Comparison of ENCODE assay signal across 8 mouse cellular contexts in the genomic region with DNA sequence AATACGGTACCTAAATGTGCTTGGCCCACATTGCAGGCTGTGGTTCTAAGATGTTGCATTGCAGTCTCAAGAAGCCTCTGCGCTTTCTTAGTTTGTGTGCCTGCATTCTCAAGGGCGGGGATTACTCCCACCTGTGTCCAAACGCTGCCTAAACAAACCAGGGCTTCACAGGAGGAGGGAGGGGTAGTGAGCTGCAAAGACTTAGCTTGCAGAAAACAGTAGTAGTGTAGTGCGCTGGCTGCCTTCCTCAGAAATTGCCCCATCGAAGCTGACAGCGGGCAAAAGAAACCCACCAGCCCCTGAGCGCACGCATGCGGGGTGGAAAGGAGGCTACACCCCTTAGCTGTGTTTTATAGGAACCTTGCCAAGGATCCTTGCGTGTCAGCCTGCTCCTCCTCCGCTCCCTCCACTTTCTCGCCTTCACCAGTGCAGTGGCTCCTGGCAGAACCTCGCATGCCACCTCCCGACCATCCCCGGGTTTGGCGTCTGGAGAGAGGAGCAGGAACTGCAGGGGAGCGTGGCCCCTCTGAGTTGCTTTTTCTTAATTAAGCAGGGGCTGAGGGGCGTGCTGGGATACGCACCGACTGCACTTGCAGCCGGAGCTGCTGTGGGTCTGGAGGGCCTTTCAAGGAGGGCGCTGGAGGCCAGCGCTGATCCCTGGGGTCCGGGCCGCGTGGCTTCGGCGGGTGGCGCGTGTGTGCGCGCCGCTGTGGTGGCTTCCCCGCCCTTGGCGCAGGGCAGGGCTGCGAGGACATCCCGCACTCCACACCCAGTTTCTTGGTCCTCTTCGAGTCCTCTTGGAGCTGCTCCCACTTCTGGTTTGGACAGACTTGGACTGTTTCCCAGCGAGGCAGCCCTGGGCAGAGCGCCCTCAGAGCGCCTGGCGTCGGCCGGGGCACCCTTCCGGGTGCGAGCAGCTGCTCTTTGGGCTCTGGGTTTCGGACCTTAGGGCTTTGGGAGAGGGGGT. TPM values are rescaled to one million over a fixed set of nuclear protein-coding genes. Genes with fewer than 3 reads are reported as not detected.
DNase-seq lines count a peak whose midpoint lies in the region; ATAC-seq lines count a peak whose summit lies in the region.

Gene Dpp6 (plus strand): TSS at position 229 of the 967 bp plus-strand sequence.

- H3K9ac ChIP-seq in heart, embryonic 12.5 days: no peak within 1 kb of the TSS
- H3K9ac ChIP-seq in midbrain, embryonic 16.5 days (ENCODE audit: low read depth, low read length): peak within 1 kb of the TSS; percentile 61

- ATAC-seq in heart, embryonic 12.5 days (ENCODE audit: insufficient number of reproducible peaks, low FRiP score): no peak
- peak; percentile 84 for ATAC-seq in midbrain, embryonic 16.5 days
- no peak for ATAC-seq in inflammation-experienced regulatory T-cells, adult 6 months

- H3K4me3 ChIP-seq in heart, embryonic 12.5 days: peak within 1 kb of the TSS; percentile 14
- H3K4me3 ChIP-seq in midbrain, embryonic 16.5 days (ENCODE audit: low read depth, low read length): peak within 1 kb of the TSS; percentile 54

- peaks cover 6% of the 10 kb centered on the region; the same call in 1 of the 2 replicates for H3K4me1 ChIP-seq in heart, embryonic 12.5 days (replicated peaks)
- H3K4me1 ChIP-seq in midbrain, embryonic 16.5 days (ENCODE audit: control insufficient read depth, insufficient read depth, low read length): 0 out of 2 replicates have a peak, but pooled peaks cover 6% of the 10 kb centered on the region

- no peak for DNase-seq in heart, postnatal 36 days
- DNase-seq in cerebellum, postnatal 25 days: peak; percentile 89 to 91
- DNase-seq in frontal cortex, postnatal 36 days (ENCODE audit: low spot score in 2 of 2): peak; percentile 4 to 19
- DNase-seq in layer of hippocampus, postnatal 10 days (ENCODE audit: low spot score in 2 of 2): peak; percentile 19 to 20
- no peak for DNase-seq in spleen, postnatal 10 days (ENCODE audit: low spot score in 2 of 2)

- H3K27ac ChIP-seq in heart, embryonic 12.5 days (ENCODE audit: poor library complexity, severe bottlenecking): no peak within 1 kb of the TSS
- no peak within 1 kb of the TSS for H3K27ac ChIP-seq in midbrain, embryonic 16.5 days (ENCODE audit: low read length)

- peak within 1 kb of the TSS; percentile 52 for H3K4me2 ChIP-seq in heart, embryonic 12.5 days
- peak within 1 kb of the TSS; percentile 98 for H3K4me2 ChIP-seq in midbrain, embryonic 16.5 days (ENCODE audit: low read length)

- intact Hi-C loops in heart, postnatal 36 days (cut with DNase I): no loop called here

- WGBS in heart, embryonic 12.5 days: 4% methylated on average over 48 of the region's 48 CpGs
- WGBS in midbrain, embryonic 16.5 days: 4% methylated on average over 34 of the region's 48 CpGs

- peaks cover 41% of the 10 kb centered on the region for H3K27me3 ChIP-seq in heart, embryonic 12.5 days (replicated peaks)
- peaks cover 9% of the 10 kb centered on the region for H3K27me3 ChIP-seq in midbrain, embryonic 16.5 days (ENCODE audit: control insufficient read depth, insufficient read depth, low read depth, low read length)

- H3K9me3 ChIP-seq in heart, embryonic 12.5 days (replicated peaks): no peaks in the 10 kb centered on the region
- H3K9me3 ChIP-seq in midbrain, embryonic 16.5 days (replicated peaks; ENCODE audit: control insufficient read depth, low read length, poor library complexity, severe bottlenecking): no peaks in the 10 kb centered on the region

- no peaks in the 10 kb centered on the region for H3K36me3 ChIP-seq in heart, embryonic 12.5 days
- H3K36me3 ChIP-seq in midbrain, embryonic 16.5 days (ENCODE audit: control insufficient read depth, insufficient read depth, low read length): no peaks in the 10 kb centered on the region

RNA-seq across cellular contexts. Expression of gene Dpp6, which starts in this region (rescaled TPM):
- polyA plus RNA-seq in heart, embryonic 12.5 days (2016; fragmentation: Nextera tagmentation; extraction: Ambion mirVana): 0.57 and 0.60 TPM in 2 replicates
- total RNA-seq in heart, postnatal 36 days (2021): under 1 TPM; 0.06 to 0.11 TPM
- 100 to 1,000 TPM; 203 to 213 TPM for total RNA-seq in layer of hippocampus, postnatal 10 days (2021)
- polyA plus RNA-seq in midbrain, embryonic 16.5 days (2015; fragmentation: Nextera tagmentation; extraction: Ambion mirVana): 91.8 and 102 TPM in 2 replicates
- not detected for polyA plus RNA-seq in inflammation-experienced regulatory T-cells, adult 6 months (2017; shearing (Covaris generic))

Comparison
In these comparisons a context has a peak if more than half of its experiments do, and no peak if none do; other contexts are left out.
1. RNA of gene Dpp6 (total RNA-seq): 203 to 213 TPM in layer of hippocampus, postnatal 10 days; 0.06 to 0.11 TPM in heart, postnatal 36 days; every median in the first group is over 100 times any median in the second.
2. RNA of gene Dpp6 (polyA plus RNA-seq): 91.8 to 102 TPM in midbrain, embryonic 16.5 days; 0.57 to 0.60 TPM in heart, embryonic 12.5 days and not detected in inflammation-experienced regulatory T-cells, adult 6 months; every median in the first group is over 10 times any median in the second.
3. DNase-seq: peak in cerebellum, postnatal 25 days (2 of 2), frontal cortex, postnatal 36 days (2 of 2) and layer of hippocampus, postnatal 10 days (2 of 2); none in heart, postnatal 36 days (0 of 2) and spleen, postnatal 10 days (0 of 2).